9 mouse cellular contexts compared by ENCODE assay signal in genomic region chr14:32472996-32473395, GRCm38 (mm10). TPM values are rescaled to one million over a fixed set of nuclear protein-coding genes. Genes with fewer than 3 reads are reported as not detected.
DNase-seq lines count a peak whose midpoint lies in the region; ATAC-seq and TF ChIP-seq lines count a peak whose summit lies in the region.
"Had no signal": no experiment of that assay in that cellular context is flagged by ENCODE, and none has a peak within 500 bp of the region (broad histone marks: within the 10 kb centered on the region; RNA-seq: fewer than 3 reads in every experiment).

No protein-coding gene starts in this region.

- H3K4me1 ChIP-seq in intestine, postnatal 0 days (replicated peaks; ENCODE audit: control insufficient read depth, insufficient read depth, low read length) = no peaks in the 10 kb centered on the region
- H3K4me1 ChIP-seq in intestine, embryonic 15.5 days (replicated peaks) = no peaks in the 10 kb centered on the region
- H3K4me1 ChIP-seq in hindbrain, embryonic 11.5 days (replicated peaks; ENCODE audit: control insufficient read depth, insufficient read depth, low read length) = no peaks in the 10 kb centered on the region
- H3K4me1 ChIP-seq in midbrain, embryonic 13.5 days (replicated peaks) = no peaks in the 10 kb centered on the region

- TF ChIP-seq CTCF in intestine, postnatal 0 days (IDR thresholded peaks at IDR 0.05; ENCODE audit: low read depth) = peak; percentile 92

- no peak overlapping the region for H3K27ac ChIP-seq in intestine, postnatal 0 days (ENCODE audit: low read depth, low read length)
- H3K27ac ChIP-seq in intestine, embryonic 15.5 days = no peak overlapping the region
- H3K27ac ChIP-seq in hindbrain, embryonic 11.5 days (ENCODE audit: low read depth, low read length) = no peak overlapping the region
- no peak overlapping the region for H3K27ac ChIP-seq in midbrain, embryonic 13.5 days
- H3K27ac ChIP-seq: macrophage had no signal

- peak; percentile 42 to 44 for DNase-seq in adrenal gland, adult 18-20 months (ENCODE audit: low spot score in 2 of 2)
- DNase-seq in embryo, embryonic 11.5 days (ENCODE audit: low read depth, low spot score) = peak; percentile 34
- peak; percentile 76 for DNase-seq in hindbrain, embryonic 11.5 days (ENCODE audit: low spot score)
- peak; percentile 51 for DNase-seq in left cerebral cortex, adult 11 months (ENCODE audit: low spot score)
- peak; percentile 22 for DNase-seq in thymus, postnatal 25 days

- no peak overlapping the region for H3K4me3 ChIP-seq in intestine, postnatal 0 days (ENCODE audit: low read depth, low read length)
- no peak overlapping the region for H3K4me3 ChIP-seq in intestine, embryonic 15.5 days (replicated peaks)
- no peak overlapping the region for H3K4me3 ChIP-seq in hindbrain, embryonic 11.5 days (ENCODE audit: low read depth, low read length)
- no peak overlapping the region for H3K4me3 ChIP-seq in midbrain, embryonic 13.5 days (replicated peaks)

- H3K9me3 ChIP-seq in intestine, postnatal 0 days (ENCODE audit: control insufficient read depth) = no peaks in the 10 kb centered on the region
- no peaks in the 10 kb centered on the region for H3K9me3 ChIP-seq in intestine, embryonic 15.5 days
- no peaks in the 10 kb centered on the region for H3K9me3 ChIP-seq in hindbrain, embryonic 11.5 days (ENCODE audit: control insufficient read depth, low read length)
- no peaks in the 10 kb centered on the region for H3K9me3 ChIP-seq in midbrain, embryonic 13.5 days

- no peak overlapping the region for H3K9ac ChIP-seq in intestine, postnatal 0 days (ENCODE audit: low read depth, low read length)
- no peak overlapping the region for H3K9ac ChIP-seq in intestine, embryonic 15.5 days
- H3K9ac ChIP-seq in hindbrain, embryonic 11.5 days (ENCODE audit: low read depth, low read length) = no peak overlapping the region
- H3K9ac ChIP-seq in midbrain, embryonic 13.5 days (replicated peaks) = no peak overlapping the region

- WGBS in intestine, postnatal 0 days = 9% methylated on average over 4 of the region's 4 CpGs
- 15% methylated on average over 4 of the region's 4 CpGs for whole genome bisulfite sequencing in intestine, embryonic 15.5 days
- 15% methylated on average over 4 of the region's 4 CpGs for WGBS in hindbrain, embryonic 11.5 days
- 15% methylated on average over 4 of the region's 4 CpGs for WGBS in midbrain, embryonic 13.5 days

- H3K36me3 ChIP-seq in intestine, postnatal 0 days (ENCODE audit: control insufficient read depth, insufficient read depth) = no peaks in the 10 kb centered on the region
- H3K36me3 ChIP-seq in intestine, embryonic 15.5 days = no peaks in the 10 kb centered on the region
- no peaks in the 10 kb centered on the region for H3K36me3 ChIP-seq in hindbrain, embryonic 11.5 days (ENCODE audit: control insufficient read depth, insufficient read depth, low read length)
- no peaks in the 10 kb centered on the region for H3K36me3 ChIP-seq in midbrain, embryonic 13.5 days

- no peak for ATAC-seq in intestine, postnatal 0 days
- no peak for ATAC-seq in intestine, embryonic 15.5 days
- no peak for ATAC-seq in hindbrain, embryonic 11.5 days (ENCODE audit: low FRiP score)
- peak; percentile 68 for ATAC-seq in midbrain, embryonic 13.5 days

- H3K27me3 ChIP-seq in intestine, postnatal 0 days (replicated peaks; ENCODE audit: control insufficient read depth, insufficient read depth, low read length) = no peaks in the 10 kb centered on the region
- no peaks in the 10 kb centered on the region for H3K27me3 ChIP-seq in intestine, embryonic 15.5 days (replicated peaks)
- H3K27me3 ChIP-seq in hindbrain, embryonic 11.5 days (ENCODE audit: control insufficient read depth, insufficient read depth, low read length) = no peaks in the 10 kb centered on the region
- peaks cover 10% of the 10 kb centered on the region; the same call in 1 of the 2 replicates for H3K27me3 ChIP-seq in midbrain, embryonic 13.5 days

- no peak overlapping the region for H3K4me2 ChIP-seq in intestine, postnatal 0 days (replicated peaks; ENCODE audit: low read depth)
- H3K4me2 ChIP-seq in intestine, embryonic 15.5 days (replicated peaks) = no peak overlapping the region
- no peak overlapping the region for H3K4me2 ChIP-seq in hindbrain, embryonic 11.5 days (replicated peaks; ENCODE audit: low read depth, low read length)
- H3K4me2 ChIP-seq in midbrain, embryonic 13.5 days (replicated peaks) = no peak overlapping the region

RNA-seq across cellular contexts. Expression of gene Chat, which starts 7.2 kb away (rescaled TPM):
- 0.52 and 0.64 TPM in 2 replicates for polyA plus RNA-seq in intestine, postnatal 0 days (2015; fragmentation: Nextera tagmentation; extraction: Ambion mirVana)
- 0.89 and 1.4 TPM in 2 replicates for polyA plus RNA-seq in intestine, embryonic 15.5 days (2015; fragmentation: Nextera tagmentation; extraction: Ambion mirVana)
- not detected for total RNA-seq in adrenal gland, adult 18-20 months (2021)
- polyA plus RNA-seq in hindbrain, embryonic 11.5 days (2014; fragmentation: Nextera tagmentation; extraction: Ambion mirVana) = 0.74 and 1.1 TPM in 2 replicates
- polyA plus RNA-seq in midbrain, embryonic 13.5 days (2015; fragmentation: Nextera tagmentation; extraction: Ambion mirVana) = 0.40 and 0.44 TPM in 2 replicates
- polyA plus RNA-seq: macrophage had no signal

RNA-seq across cellular contexts. Expression of gene Slc18a3, which starts 8.3 kb away (rescaled TPM):
- polyA plus RNA-seq in intestine, postnatal 0 days (2015; fragmentation: Nextera tagmentation; extraction: Ambion mirVana) = 5.5 and 5.8 TPM in 2 replicates
- 8.4 TPM in 2 replicates for polyA plus RNA-seq in intestine, embryonic 15.5 days (2015; fragmentation: Nextera tagmentation; extraction: Ambion mirVana)
- not detected for total RNA-seq in adrenal gland, adult 18-20 months (2021)
- polyA plus RNA-seq in hindbrain, embryonic 11.5 days (2014; fragmentation: Nextera tagmentation; extraction: Ambion mirVana) = 5.3 and 7.0 TPM in 2 replicates
- polyA plus RNA-seq in midbrain, embryonic 13.5 days (2015; fragmentation: Nextera tagmentation; extraction: Ambion mirVana) = 1.4 and 1.5 TPM in 2 replicates
- polyA plus RNA-seq: macrophage had no signal

RNA-seq across cellular contexts. Expression of gene Ercc6, which starts 40.3 kb away (rescaled TPM):
- 7.7 and 8.4 TPM in 2 replicates for polyA plus RNA-seq in intestine, postnatal 0 days (2015; fragmentation: Nextera tagmentation; extraction: Ambion mirVana)
- 15.9 and 16.5 TPM in 2 replicates for polyA plus RNA-seq in intestine, embryonic 15.5 days (2015; fragmentation: Nextera tagmentation; extraction: Ambion mirVana)
- 10 to 100 TPM; 12.2 to 13.5 TPM for total RNA-seq in adrenal gland, adult 18-20 months (2021)
- polyA plus RNA-seq in hindbrain, embryonic 11.5 days (2014; fragmentation: Nextera tagmentation; extraction: Ambion mirVana) = 24.4 and 32.4 TPM in 2 replicates
- polyA plus RNA-seq in midbrain, embryonic 13.5 days (2015; fragmentation: Nextera tagmentation; extraction: Ambion mirVana) = 32.4 and 33.8 TPM in 2 replicates

Comparison
In these comparisons a context has a peak if more than half of its experiments do, and no peak if none do; other contexts are left out.
1. DNase-seq: peak in every context shown above with its lines; median percentile 76 in hindbrain, embryonic 11.5 days; 51 in left cerebral cortex, adult 11 months; 43 in adrenal gland, adult 18-20 months; 34 in embryo, embryonic 11.5 days; 22 in thymus, postnatal 25 days.